Mouse (Mus musculus): ENCODE measurements at regions not wholly inside any gene's neighbourhood (a gene's known extent, or its start where the extent isn't known, plus 50 kb on each side); places are given as distances from the start of the nearest gene placed in this dataset.
"Not testable (repeated sequence)": the region's sequence is repeated elsewhere in the genome, so short reads cannot be mapped to it uniquely, and the experiment has no call there.

DNA sequence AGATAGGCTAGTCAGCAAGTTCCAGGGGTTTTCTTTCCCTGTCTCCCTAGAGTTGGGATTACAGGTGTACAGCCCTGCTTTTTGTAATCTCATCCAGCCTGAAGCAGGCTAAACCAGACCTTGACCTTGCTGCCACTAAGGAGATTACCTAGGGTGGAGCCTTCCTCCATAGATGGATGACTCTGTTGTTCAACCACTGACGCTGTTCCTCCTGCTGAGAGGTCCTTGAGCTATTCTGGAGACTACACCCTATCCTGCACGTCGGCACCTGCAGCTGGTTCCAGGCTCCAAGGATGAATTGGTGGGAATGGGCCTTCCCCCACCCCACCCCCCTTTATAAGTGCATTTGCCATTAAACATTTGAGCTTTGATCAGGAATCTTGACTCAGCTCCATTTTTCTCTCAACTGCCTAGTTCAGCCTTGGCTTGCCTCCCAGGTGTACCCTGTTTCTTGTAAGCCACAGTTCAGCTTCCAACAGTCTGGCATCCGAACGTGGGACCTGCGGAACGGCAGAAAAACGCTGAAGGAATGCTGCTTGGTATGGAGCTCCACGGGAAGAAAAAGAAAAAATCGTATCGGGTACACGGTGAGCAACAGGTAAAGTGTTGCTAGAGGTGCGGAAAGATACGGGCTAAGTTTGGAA is 131.7 kb upstream of the Ube2e1 start:
- Histone ChIP-seq H3K27me3 (no peaks in the 10 kb centered on the region), H3K9ac (no peak overlapping the region), H3K4me3 (replicated peaks) (no peak overlapping the region), H3K9me3 (replicated peaks) (no peaks in the 10 kb centered on the region), H3K36me3 (no peaks in the 10 kb centered on the region), H3K4me1 (no peaks in the 10 kb centered on the region), H3K27ac (no peak overlapping the region), H3K4me2 (no peak overlapping the region)
- WGBS = 40% methylated on average over 14 of the region's 14 CpGs
- no peak for ATAC-seq (replicated peaks; ENCODE audit: low FRiP score)

DNA sequence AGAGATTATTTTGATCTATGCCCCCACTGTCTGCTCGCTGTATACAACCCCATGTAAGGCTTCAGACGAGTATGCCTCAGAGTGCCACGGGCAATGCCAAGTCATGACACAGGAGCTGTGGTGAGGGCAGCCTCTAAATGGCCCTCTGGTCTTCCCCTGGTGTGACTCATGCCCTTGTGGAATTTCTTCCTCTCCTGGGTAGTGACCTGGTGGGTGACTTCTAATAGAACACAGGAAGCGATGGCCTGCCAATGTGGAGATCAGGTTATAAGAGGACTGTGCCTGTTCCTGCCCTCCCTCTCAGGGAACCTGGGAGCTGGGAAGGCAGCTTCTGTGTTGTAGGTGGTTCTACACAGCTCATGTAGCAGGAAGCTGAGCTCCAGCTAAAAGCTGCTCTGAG is 130.7 kb upstream of the Ube2e1 start:
- no peak for ATAC-seq (replicated peaks; ENCODE audit: low FRiP score)
- WGBS = 87% methylated on average over 4 of the region's 4 CpGs
- H3K9me3 ChIP-seq (replicated peaks) = no peaks in the 10 kb centered on the region

GRCm38 (mm10) chr14:18448666-18449065 is 117.0 kb upstream of the Ube2e1 start:
- no peak overlapping the region for H3K9ac ChIP-seq
- no peak overlapping the region for H3K27ac ChIP-seq
- H3K4me3 ChIP-seq (replicated peaks) = no peak overlapping the region
- no peaks in the 10 kb centered on the region for H3K4me1 ChIP-seq
- no peak for ATAC-seq (replicated peaks; ENCODE audit: low FRiP score)
- no peaks in the 10 kb centered on the region for H3K36me3 ChIP-seq
- H3K9me3 ChIP-seq (replicated peaks) = no peaks in the 10 kb centered on the region
- no peaks in the 10 kb centered on the region for H3K27me3 ChIP-seq
- WGBS = 80% methylated on average over 1 of the region's 1 CpGs
- no peak overlapping the region for H3K4me2 ChIP-seq

More for the DNA sequence above, 130.7 kb upstream of the Ube2e1 start:
- Histone ChIP-seq H3K27me3 (no peaks in the 10 kb centered on the region), H3K4me3 (replicated peaks) (no peak overlapping the region), H3K27ac (no peak overlapping the region), H3K9ac (no peak overlapping the region), H3K36me3 (no peaks in the 10 kb centered on the region), H3K4me2 (no peak overlapping the region), H3K4me1 (no peaks in the 10 kb centered on the region)

- 80% methylated on average over 1 of the region's 1 CpGs for WGBS
- Histone ChIP-seq H3K4me3 (replicated peaks) (no peak overlapping the region), H3K9ac (no peak overlapping the region), H3K36me3 (no peaks in the 10 kb centered on the region), H3K4me1 (no peaks in the 10 kb centered on the region), H3K9me3 (replicated peaks) (no peaks in the 10 kb centered on the region), H3K27me3 (no peaks in the 10 kb centered on the region), H3K27ac (no peak overlapping the region), H3K4me2 (no peak overlapping the region)
- ATAC-seq (replicated peaks; ENCODE audit: low FRiP score) = 0 out of 2 replicates have a peak, but pooled peaks have one; percentile 33
Measured at GRCm38 (mm10) chr14:18444492-18444891, 112.8 kb upstream of the Ube2e1 start.

- not testable (repeated sequence) for H3K27ac ChIP-seq; H3K4me1 ChIP-seq; H3K4me3 ChIP-seq (replicated peaks); H3K4me2 ChIP-seq; H3K9me3 ChIP-seq (replicated peaks); H3K9ac ChIP-seq; H3K36me3 ChIP-seq; H3K27me3 ChIP-seq; ATAC-seq (replicated peaks; ENCODE audit: low FRiP score)
- WGBS = 52% methylated on average over 4 of the region's 4 CpGs
Measured at GRCm38 (mm10) chr14:18428968-18429367, 97.3 kb upstream of the Ube2e1 start.

GRCm38 (mm10) chr14:18425887-18426286 is 94.2 kb upstream of the Ube2e1 start:
- Histone ChIP-seq H3K9ac (no peak overlapping the region), H3K36me3 (no peaks in the 10 kb centered on the region), H3K27ac (no peak overlapping the region), H3K4me3 (replicated peaks) (no peak overlapping the region), H3K27me3 (no peaks in the 10 kb centered on the region), H3K4me1 (no peaks in the 10 kb centered on the region), H3K4me2 (no peak overlapping the region), H3K9me3 (replicated peaks) (no peaks in the 10 kb centered on the region)
- no peak for ATAC-seq (replicated peaks; ENCODE audit: low FRiP score)

- Histone ChIP-seq H3K27ac (no peak overlapping the region), H3K9me3 (replicated peaks) (no peaks in the 10 kb centered on the region), H3K4me2 (no peak overlapping the region), H3K36me3 (no peaks in the 10 kb centered on the region), H3K4me3 (replicated peaks) (no peak overlapping the region), H3K4me1 (no peaks in the 10 kb centered on the region), H3K27me3 (no peaks in the 10 kb centered on the region), H3K9ac (no peak overlapping the region)
- 4% methylated on average over 2 of the region's 2 CpGs for WGBS
- ATAC-seq (replicated peaks; ENCODE audit: low FRiP score) = no peak
Measured at GRCm38 (mm10) chr14:18416839-18417238, 85.2 kb upstream of the Ube2e1 start.

DNA sequence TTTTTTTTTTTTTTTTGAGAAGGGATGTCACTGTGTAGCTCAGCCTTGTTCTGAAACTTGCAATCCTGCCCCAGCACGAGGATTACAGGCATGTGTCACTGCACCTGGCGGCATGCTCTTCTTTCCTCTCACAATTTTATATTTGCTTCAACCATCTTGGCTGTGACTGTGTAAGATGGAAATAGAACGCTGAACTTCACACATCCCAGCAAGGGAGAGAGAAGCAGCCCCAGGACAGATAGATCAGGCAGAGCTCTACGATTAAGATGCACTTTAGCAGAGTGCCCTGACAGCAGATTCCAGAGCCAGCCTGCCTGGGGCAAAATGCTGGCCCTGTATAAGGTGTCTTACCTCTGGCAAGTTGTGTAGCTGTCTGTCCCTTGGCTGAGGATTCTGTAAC is 84.7 kb upstream of the Ube2e1 start:
- Histone ChIP-seq H3K9ac (no peak overlapping the region), H3K36me3 (no peaks in the 10 kb centered on the region), H3K4me2 (no peak overlapping the region), H3K9me3 (replicated peaks) (no peaks in the 10 kb centered on the region), H3K27me3 (no peaks in the 10 kb centered on the region), H3K4me1 (no peaks in the 10 kb centered on the region), H3K27ac (no peak overlapping the region), H3K4me3 (replicated peaks) (no peak overlapping the region)
- no peak for ATAC-seq (replicated peaks; ENCODE audit: low FRiP score)
- WGBS = 74% methylated on average over 4 of the region's 4 CpGs

GRCm38 (mm10) chr14:18398953-18399352 is 67.3 kb upstream of the Ube2e1 start:
- WGBS = 74% methylated on average over 4 of the region's 4 CpGs
- no peak overlapping the region for H3K27ac ChIP-seq
- no peak overlapping the region for H3K4me2 ChIP-seq
- H3K27me3 ChIP-seq = no peaks in the 10 kb centered on the region
- H3K36me3 ChIP-seq = no peaks in the 10 kb centered on the region
- 0 out of 2 replicates have a peak, but pooled peaks cover 2% of the 10 kb centered on the region for H3K4me1 ChIP-seq
- no peak overlapping the region for H3K9ac ChIP-seq
- H3K4me3 ChIP-seq (replicated peaks) = no peak overlapping the region
- 0 out of 2 replicates have a peak, but pooled peaks cover 3% of the 10 kb centered on the region for H3K9me3 ChIP-seq (replicated peaks)
- ATAC-seq (replicated peaks; ENCODE audit: low FRiP score) = no peak

GRCm38 (mm10) chr14:18396206-18396764 is 64.6 kb upstream of the Ube2e1 start:
- Histone ChIP-seq H3K9ac (no peak overlapping the region), H3K9me3 (replicated peaks) (no peaks in the 10 kb centered on the region), H3K4me3 (replicated peaks) (no peak overlapping the region), H3K36me3 (no peaks in the 10 kb centered on the region), H3K27ac (no peak overlapping the region), H3K4me1 (0 out of 2 replicates have a peak, but pooled peaks cover 2% of the 10 kb centered on the region), H3K27me3 (no peaks in the 10 kb centered on the region), H3K4me2 (no peak overlapping the region)
- no peak for ATAC-seq (replicated peaks; ENCODE audit: low FRiP score)
- 87% methylated on average over 8 of the region's 8 CpGs for WGBS

GRCm38 (mm10) chr14:18394071-18394745 is 62.5 kb upstream of the Ube2e1 start:
- no peak for ATAC-seq (replicated peaks; ENCODE audit: low FRiP score)
- Histone ChIP-seq H3K4me3 (replicated peaks) (no peak overlapping the region), H3K9me3 (replicated peaks) (no peaks in the 10 kb centered on the region), H3K27me3 (no peaks in the 10 kb centered on the region), H3K4me2 (no peak overlapping the region), H3K4me1 (0 out of 2 replicates have a peak, but pooled peaks cover 2% of the 10 kb centered on the region), H3K36me3 (no peaks in the 10 kb centered on the region), H3K9ac (no peak overlapping the region), H3K27ac (no peak overlapping the region)
- WGBS = 92% methylated on average over 3 of the region's 3 CpGs

GRCm38 (mm10) chr14:18391824-18392486 is 60.3 kb upstream of the Ube2e1 start:
- Histone ChIP-seq H3K4me3 (replicated peaks) (no peak overlapping the region), H3K27ac (no peak overlapping the region), H3K9me3 (replicated peaks) (no peaks in the 10 kb centered on the region), H3K36me3 (no peaks in the 10 kb centered on the region), H3K4me2 (no peak overlapping the region), H3K9ac (no peak overlapping the region), H3K27me3 (no peaks in the 10 kb centered on the region), H3K4me1 (0 out of 2 replicates have a peak, but pooled peaks cover 2% of the 10 kb centered on the region)
- 89% methylated on average over 3 of the region's 3 CpGs for WGBS
- no peak for ATAC-seq (replicated peaks; ENCODE audit: low FRiP score)
